ENCODE assay signal across 19 mouse cellular contexts in genomic region chr2:78858628-78859027, GRCm38 (mm10). TPM values are rescaled to one million over a fixed set of nuclear protein-coding genes. Genes with fewer than 3 reads are reported as not detected.
DNase-seq lines count a peak whose midpoint lies in the region; ATAC-seq and TF ChIP-seq lines count a peak whose summit lies in the region.
"Had no signal": no experiment of that assay in that cellular context is flagged by ENCODE, and none has a peak within 500 bp of the region (broad histone marks: within the 10 kb centered on the region; RNA-seq: fewer than 3 reads in every experiment).

No protein-coding gene starts in this region.

- no peaks in the 10 kb centered on the region for H3K9me3 ChIP-seq in midbrain, embryonic 15.5 days
- H3K9me3 ChIP-seq in midbrain, embryonic 14.5 days (ENCODE audit: control insufficient read depth, low read length): no peaks in the 10 kb centered on the region
- no peaks in the 10 kb centered on the region for H3K9me3 ChIP-seq in liver, embryonic 15.5 days (replicated peaks)
- H3K9me3 ChIP-seq: embryonic facial prominence, embryonic 10.5 days; forebrain, embryonic 15.5 days; heart, embryonic 13.5 days; hindbrain, embryonic 12.5 days had no signal

- no peak for DNase-seq in midbrain, embryonic 14.5 days
- no peak for DNase-seq in left cerebral cortex, adult 2 months (ENCODE audit: extremely low spot score in 1 of 2, low spot score in 2 of 2)
- no peak for DNase-seq in neural tube, embryonic 10.5 days (ENCODE audit: extremely low spot score, low spot score)
- DNase-seq: adrenal gland, adult 8-10 months; adrenal gland, postnatal 36 days; cerebellum, adult 2 months; cerebellum, postnatal 10 days; gastrocnemius, postnatal 10 days; heart, postnatal 4 days had no signal

- TF ChIP-seq CTCF in left cerebral cortex, adult 2 months (IDR thresholded peaks at IDR 0.05): no peak

- H3K4me2 ChIP-seq in midbrain, embryonic 15.5 days: no peak overlapping the region
- no peak overlapping the region for H3K4me2 ChIP-seq in midbrain, embryonic 14.5 days (ENCODE audit: low read length)
- H3K4me2 ChIP-seq in liver, embryonic 15.5 days: peak overlapping the region; percentile 47; the same call in 1 of the 2 replicates
- H3K4me2 ChIP-seq: forebrain, embryonic 15.5 days; heart, embryonic 13.5 days; hindbrain, embryonic 12.5 days had no signal

- no peak overlapping the region for H3K9ac ChIP-seq in midbrain, embryonic 15.5 days
- H3K9ac ChIP-seq in midbrain, embryonic 14.5 days (replicated peaks; ENCODE audit: low read length): no peak overlapping the region
- no peak overlapping the region for H3K9ac ChIP-seq in liver, embryonic 15.5 days
- H3K9ac ChIP-seq: forebrain, embryonic 15.5 days; heart, embryonic 13.5 days; hindbrain, embryonic 12.5 days had no signal

- peak; percentile 4; the same call in 1 of the 2 replicates for ATAC-seq in midbrain, embryonic 15.5 days (replicated peaks)
- no peak for ATAC-seq in midbrain, embryonic 14.5 days (ENCODE audit: low FRiP score, low TSS enrichment)
- ATAC-seq in granulocyte monocyte progenitor cell, adult 5-6 weeks (replicated peaks; ENCODE audit: poor library complexity, severe bottlenecking): peak; percentile 78
- ATAC-seq in liver, embryonic 15.5 days (ENCODE audit: insufficient read depth): no peak
- peak; percentile 40; the same call in 1 of the 2 replicates for ATAC-seq in megakaryocyte progenitor cell, adult 5-6 weeks (replicated peaks; ENCODE audit: poor library complexity)
- ATAC-seq: forebrain, embryonic 15.5 days; hindbrain, embryonic 16.5 days had no signal

- H3K4me3 ChIP-seq in midbrain, embryonic 15.5 days: no peak overlapping the region
- H3K4me3 ChIP-seq in midbrain, embryonic 14.5 days (replicated peaks; ENCODE audit: low read depth, low read length): no peak overlapping the region
- H3K4me3 ChIP-seq in liver, embryonic 15.5 days (replicated peaks): no peak overlapping the region
- H3K4me3 ChIP-seq in left cerebral cortex, adult 2 months: no peak overlapping the region
- H3K4me3 ChIP-seq: embryonic facial prominence, embryonic 10.5 days; forebrain, embryonic 15.5 days; heart, embryonic 13.5 days; hindbrain, embryonic 12.5 days had no signal

- WGBS in midbrain, embryonic 15.5 days: 73% methylated on average over 6 of the region's 6 CpGs
- 82% methylated on average over 6 of the region's 6 CpGs for WGBS in midbrain, embryonic 14.5 days
- WGBS in liver, embryonic 15.5 days (ENCODE audit: insufficient replicate concordance): 61% methylated on average over 6 of the region's 6 CpGs

- intact Hi-C loops in left cerebral cortex, adult 2 months (cut with DNase I): no loop called here

- H3K27ac ChIP-seq in midbrain, embryonic 15.5 days: no peak overlapping the region
- H3K27ac ChIP-seq in midbrain, embryonic 14.5 days (replicated peaks; ENCODE audit: low read depth, low read length): no peak overlapping the region
- peak overlapping the region; percentile 85 for H3K27ac ChIP-seq in liver, embryonic 15.5 days (replicated peaks)
- no peak overlapping the region for H3K27ac ChIP-seq in left cerebral cortex, adult 2 months
- H3K27ac ChIP-seq: embryonic facial prominence, embryonic 10.5 days; forebrain, embryonic 15.5 days; heart, embryonic 13.5 days; hindbrain, embryonic 12.5 days had no signal

- no peaks in the 10 kb centered on the region for H3K27me3 ChIP-seq in midbrain, embryonic 15.5 days (replicated peaks)
- no peaks in the 10 kb centered on the region for H3K27me3 ChIP-seq in midbrain, embryonic 14.5 days (ENCODE audit: control insufficient read depth, insufficient read depth, low read length)
- H3K27me3 ChIP-seq in liver, embryonic 15.5 days: no peaks in the 10 kb centered on the region
- H3K27me3 ChIP-seq: CH12.LX; forebrain, embryonic 15.5 days; heart, embryonic 13.5 days; hindbrain, embryonic 12.5 days had no signal

- H3K4me1 ChIP-seq in midbrain, embryonic 15.5 days: no peaks in the 10 kb centered on the region
- 0 out of 2 replicates have a peak, but pooled peaks cover 2% of the 10 kb centered on the region for H3K4me1 ChIP-seq in midbrain, embryonic 14.5 days (ENCODE audit: control insufficient read depth, insufficient read depth, low read length)
- H3K4me1 ChIP-seq in liver, embryonic 15.5 days (replicated peaks): peaks cover 50% of the 10 kb centered on the region
- H3K4me1 ChIP-seq: forebrain, embryonic 15.5 days; heart, embryonic 13.5 days had no signal

- no peaks in the 10 kb centered on the region for H3K36me3 ChIP-seq in midbrain, embryonic 15.5 days (replicated peaks)
- no peaks in the 10 kb centered on the region for H3K36me3 ChIP-seq in midbrain, embryonic 14.5 days (ENCODE audit: control insufficient read depth, insufficient read depth, low read length)
- no peaks in the 10 kb centered on the region for H3K36me3 ChIP-seq in liver, embryonic 15.5 days (replicated peaks)
- H3K36me3 ChIP-seq: embryonic facial prominence, embryonic 10.5 days; forebrain, embryonic 15.5 days; heart, embryonic 13.5 days; hindbrain, embryonic 12.5 days had no signal

RNA-seq across cellular contexts. Expression of gene Ube2e3, which starts 9.3 kb away (rescaled TPM):
- polyA plus RNA-seq in midbrain, embryonic 15.5 days (2015; fragmentation: Nextera tagmentation; extraction: Ambion mirVana): 268 and 294 TPM in 2 replicates
- 322 TPM in 2 replicates for polyA plus RNA-seq in midbrain, embryonic 14.5 days (2014; fragmentation: Nextera tagmentation; extraction: Ambion mirVana)
- total RNA-seq in granulocyte monocyte progenitor cell, adult 5-6 weeks (2014; fragmentation: Nextera tagmentation): 50.5 and 62.7 TPM in 2 replicates
- total RNA-seq in granulocyte monocyte progenitor cell, adult 5-6 weeks (2017): 39.7 and 40.2 TPM in 2 replicates
- polyA plus RNA-seq in liver, embryonic 15.5 days (2015; fragmentation: Nextera tagmentation; extraction: Ambion mirVana): 88.8 and 97.1 TPM in 2 replicates
- 69.7 and 75.2 TPM in 2 replicates for total RNA-seq in megakaryocyte progenitor cell, adult 5-6 weeks (2015)
- total RNA-seq in megakaryocyte progenitor cell, adult 5-6 weeks (2017): 33.9 and 36.8 TPM in 2 replicates
- 100 to 1,000 TPM; 103 to 104 TPM for total RNA-seq in left cerebral cortex, adult 2 months (2021)

Comparison
In these comparisons a context has a peak if more than half of its experiments do, and no peak if none do; other contexts are left out.
1. ATAC-seq: peak in midbrain, embryonic 15.5 days (single experiment), granulocyte monocyte progenitor cell, adult 5-6 weeks (single experiment) and megakaryocyte progenitor cell, adult 5-6 weeks (single experiment); none in midbrain, embryonic 14.5 days (single experiment) and liver, embryonic 15.5 days (single experiment).